Mouse (Mus musculus) G1E (cell line): Measurements from ENCODE around the gene Arhgap35.

Experiments used
- CTCF ChIP-seq: IDR thresholded peaks from 2 replicates; pipeline ENCODE4 v1.5.1; 2012; ENCODE audit warnings: low read depth, low read length, inconsistent platforms, mixed read lengths
- GATA1 ChIP-seq: IDR thresholded peaks from 2 replicates; pipeline ENCODE4 v1.6.1; 2012; ENCODE audit warnings: borderline replicate concordance, low read length, inconsistent platforms, mixed read lengths
- GATA2 ChIP-seq: IDR thresholded peaks from 2 replicates; pipeline ENCODE4 v1.6.1; 2012; ENCODE audit warnings: low read depth, low read length, inconsistent platforms, borderline replicate concordance
- POLR2AphosphoS5 ChIP-seq: IDR thresholded peaks from 2 replicates; pipeline ENCODE4 v1.6.1; 2012; ENCODE audit warnings: low read depth, low read length, inconsistent platforms; ENCODE audit not compliant: insufficient replicate concordance
- TAL1 ChIP-seq: conservative IDR thresholded peaks from 2 replicates; pipeline ENCODE4 v1.6.1; 2012; ENCODE audit warnings: low read depth, low read length, inconsistent platforms, mixed read lengths

- TF ChIP-seq CTCF, result no peak
- no peak for TF ChIP-seq POLR2AphosphoS5
- no peak for TF ChIP-seq TAL1
- no peak for TF ChIP-seq GATA1
- no peak for TF ChIP-seq GATA2
These were observed 44.1 kb downstream of the Arhgap35 start for GRCm38 (mm10) chr7:16570737-16571136.
